Mouse (Mus musculus) limb, embryonic 11.5 days (tissue): ENCODE measurements around the gene Adgrf5. TPM values are rescaled to one million over a fixed set of nuclear protein-coding genes. Genes with fewer than 3 reads are reported as not detected.
A peak's percentile ranks its signal among the peaks of the same experiment; 100 is the strongest.

Source experiments
- ATAC-seq: fragments of 200-750 bp; cut with Nextera tagmentation; 2 replicates; pipeline ENCODE4 v1.8.0; 2017; ENCODE audit warnings: low read depth; ENCODE audit not compliant: insufficient number of reproducible peaks, low FRiP score, low TSS enrichment
- DNase-seq: peaks from one replicate; pipeline ENCODE4 v3.0.0-alpha.2; 2015; ENCODE audit warnings: low spot score
- H3K27ac ChIP-seq: fragments of 300-500 bp; sonication (generic); replicated peaks from 2 replicates; pipeline ENCODE4 v1.5.1; 2014; ENCODE audit warnings: low read depth, mild to moderate bottlenecking, low read length
- H3K27me3 ChIP-seq: fragments of 300-500 bp; sonication (generic); 2 replicates; pipeline ENCODE4 v1.6.1; 2014; ENCODE audit warnings: mild to moderate bottlenecking, low read length, mixed read lengths; ENCODE audit not compliant: control insufficient read depth, insufficient read depth
- H3K36me3 ChIP-seq: fragments of 300-500 bp; sonication (generic); 2 replicates; pipeline ENCODE4 v1.6.1; 2014; ENCODE audit warnings: mild to moderate bottlenecking, low read length, moderate library complexity, mixed read lengths; ENCODE audit not compliant: control insufficient read depth, insufficient read depth
- H3K4me1 ChIP-seq: fragments of 300-500 bp; sonication (generic); 2 replicates; pipeline ENCODE4 v1.6.1; 2014; ENCODE audit warnings: low read length, mixed read lengths; ENCODE audit not compliant: control insufficient read depth, insufficient read depth
- H3K4me2 ChIP-seq: fragments of 300-500 bp; sonication (generic); 2 replicates; pipeline ENCODE4 v1.6.1; 2014; ENCODE audit warnings: low read depth, mild to moderate bottlenecking, moderate library complexity; ENCODE audit not compliant: severe bottlenecking
- H3K4me3 ChIP-seq: fragments of 300-500 bp; sonication (generic); 2 replicates; pipeline ENCODE4 v1.5.1; 2014; ENCODE audit warnings: low read depth, low read length
- H3K9ac ChIP-seq: fragments of 300-500 bp; sonication (generic); 2 replicates; pipeline ENCODE4 v1.6.1; 2014; ENCODE audit warnings: mild to moderate bottlenecking, low read length
- H3K9me3 ChIP-seq: fragments of 300-500 bp; sonication (generic); 2 replicates; pipeline ENCODE4 v1.6.1; 2016; ENCODE audit warnings: low read length; ENCODE audit not compliant: control insufficient read depth
- WGBS: fragments of 180-500 bp; shearing (Covaris S2); extraction: QIAGEN DNeasy Blood & Tissue Kit; methylation state at CpG from one replicate; pipeline ENCODE4 v1.1.7; 2014; 5-methylcytosine and 5-hydroxymethylcytosine counted together
- polyA plus RNA-seq: library from polyadenylated mRNA; unstranded; fragments of >200 nt; fragmentation: Nextera tagmentation; extraction: Ambion mirVana; gene quantifications from 2 replicates; pipeline ENCODE4 v1.2.1, GENCODE M21; 2014

Gene Adgrf5
- polyA plus RNA-seq, 1 experiment from 2014 or later, result 9.6 TPM

GRCm38 (mm10) chr17:43458598-43458997 lies 98.3 kb downstream of the Adgrf5 start:
- H3K4me3 ChIP-seq, result no peak overlapping the region
- ATAC-seq (no peak), DNase-seq (peak; percentile 85)
- H3K27ac ChIP-seq, result no peak overlapping the region
- no peak overlapping the region for H3K4me2 ChIP-seq
- 18% methylated on average over 9 of the region's 9 CpGs for WGBS
- no peaks in the 10 kb centered on the region for H3K27me3 ChIP-seq
- H3K9me3 ChIP-seq, result no peaks in the 10 kb centered on the region
- H3K9ac ChIP-seq, result no peak overlapping the region
- H3K4me1 ChIP-seq, result no peaks in the 10 kb centered on the region
- no peaks in the 10 kb centered on the region for H3K36me3 ChIP-seq

GRCm38 (mm10) chr17:43459737-43460230 lies 99.5 kb downstream of the Adgrf5 start:
- DNase-seq (peak; percentile 21), ATAC-seq (no peak)
- no peaks in the 10 kb centered on the region for H3K4me1 ChIP-seq
- H3K4me3 ChIP-seq, result no peak overlapping the region
- no peak overlapping the region for H3K9ac ChIP-seq
- no peaks in the 10 kb centered on the region for H3K36me3 ChIP-seq
- no peak overlapping the region for H3K27ac ChIP-seq
- no peak overlapping the region for H3K4me2 ChIP-seq
- 77% methylated on average over 12 of the region's 12 CpGs for WGBS
- H3K27me3 ChIP-seq, result no peaks in the 10 kb centered on the region
- no peaks in the 10 kb centered on the region for H3K9me3 ChIP-seq

- Histone ChIP-seq H3K9me3 (no peaks in the 10 kb centered on the region), H3K4me1 (no peaks in the 10 kb centered on the region), H3K36me3 (no peaks in the 10 kb centered on the region), H3K4me2 (no peak overlapping the region), H3K4me3 (no peak overlapping the region), H3K27me3 (no peaks in the 10 kb centered on the region), H3K9ac (no peak overlapping the region), H3K27ac (no peak overlapping the region)
- ATAC-seq, result peak; percentile 93
- WGBS, result 35% methylated on average over 19 of the region's 19 CpGs
- peak; percentile 92 for DNase-seq
Observed at GRCm38 (mm10) chr17:43460245-43461181, 100.3 kb downstream of the Adgrf5 start.

DNA sequence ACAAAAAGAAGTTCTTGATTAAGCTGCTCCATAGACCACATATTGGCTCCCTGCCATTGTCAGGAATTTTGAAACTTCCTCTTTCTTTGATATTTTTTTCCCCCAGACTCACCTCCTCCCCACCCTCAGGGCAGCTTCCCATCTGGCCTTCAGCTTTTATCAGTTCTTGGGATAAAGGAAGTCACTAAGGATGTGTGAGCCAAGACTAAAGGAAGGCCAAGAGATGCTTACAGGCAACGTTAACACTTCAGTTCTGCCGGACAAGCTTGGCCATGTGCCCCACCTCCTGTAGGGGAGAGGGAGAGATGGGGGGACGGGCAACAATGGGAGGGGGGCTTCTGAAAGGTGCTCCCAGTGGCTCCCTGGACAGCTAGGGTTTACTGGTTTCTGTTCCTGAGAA lies 109.8 kb downstream of the Adgrf5 start:
- DNase-seq (no peak), ATAC-seq (no peak)
- Histone ChIP-seq H3K27me3 (no peaks in the 10 kb centered on the region), H3K4me3 (no peak overlapping the region), H3K36me3 (no peaks in the 10 kb centered on the region), H3K27ac (no peak overlapping the region), H3K9me3 (no peaks in the 10 kb centered on the region), H3K4me1 (no peaks in the 10 kb centered on the region), H3K9ac (no peak overlapping the region), H3K4me2 (no peak overlapping the region)
- WGBS, result 44% methylated on average over 3 of the region's 3 CpGs

DNA sequence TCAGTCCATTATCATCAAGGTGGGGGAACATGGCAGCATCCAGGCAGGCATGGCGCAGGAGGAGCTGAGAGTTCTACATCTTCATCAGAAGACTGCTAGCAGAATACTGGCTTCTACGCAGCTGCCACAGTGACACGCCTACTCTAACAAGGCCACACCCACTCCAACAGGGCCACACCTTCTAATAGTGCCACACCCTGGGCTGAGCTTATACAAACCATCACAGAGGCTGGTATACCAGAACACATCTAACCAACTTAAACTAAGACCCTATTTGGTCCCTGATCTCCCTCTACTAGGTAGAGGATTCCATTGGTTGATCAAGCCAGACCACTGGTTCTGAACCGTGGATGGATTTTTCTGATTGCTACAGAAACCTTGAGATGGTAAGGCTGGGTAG lies 112.3 kb downstream of the Adgrf5 start:
- H3K4me2 ChIP-seq, result no peak overlapping the region
- H3K4me1 ChIP-seq, result no peaks in the 10 kb centered on the region
- DNase-seq, result no peak
- no peaks in the 10 kb centered on the region for H3K27me3 ChIP-seq
- no peak overlapping the region for H3K9ac ChIP-seq
- no peaks in the 10 kb centered on the region for H3K36me3 ChIP-seq
- no peak overlapping the region for H3K4me3 ChIP-seq
- ATAC-seq, result no peak
- no peaks in the 10 kb centered on the region for H3K9me3 ChIP-seq
- H3K27ac ChIP-seq, result no peak overlapping the region
- 84% methylated on average over 4 of the region's 4 CpGs for WGBS

- Histone ChIP-seq H3K9ac (no peak overlapping the region), H3K27ac (no peak overlapping the region), H3K9me3 (no peaks in the 10 kb centered on the region), H3K27me3 (no peaks in the 10 kb centered on the region), H3K36me3 (no peaks in the 10 kb centered on the region), H3K4me2 (no peak overlapping the region), H3K4me3 (no peak overlapping the region), H3K4me1 (no peaks in the 10 kb centered on the region)
- 92% methylated on average over 16 of the region's 16 CpGs for WGBS
- DNase-seq (no peak), ATAC-seq (no peak)
Observed at GRCm38 (mm10) chr17:43474775-43475174, 114.5 kb downstream of the Adgrf5 start.

- Histone ChIP-seq H3K4me2 (no peak overlapping the region), H3K9ac (no peak overlapping the region), H3K9me3 (no peaks in the 10 kb centered on the region), H3K27me3 (no peaks in the 10 kb centered on the region), H3K36me3 (no peaks in the 10 kb centered on the region), H3K4me3 (no peak overlapping the region), H3K27ac (no peak overlapping the region), H3K4me1 (no peaks in the 10 kb centered on the region)
- no peak for DNase-seq
- no peak for ATAC-seq
Observed at GRCm38 (mm10) chr17:43477621-43478020, 117.4 kb downstream of the Adgrf5 start.

- Histone ChIP-seq H3K9ac (no peak overlapping the region), H3K36me3 (no peaks in the 10 kb centered on the region), H3K27ac (no peak overlapping the region), H3K27me3 (no peaks in the 10 kb centered on the region), H3K4me3 (no peak overlapping the region), H3K9me3 (no peaks in the 10 kb centered on the region), H3K4me1 (no peaks in the 10 kb centered on the region), H3K4me2 (no peak overlapping the region)
- ATAC-seq (no peak), DNase-seq (no peak)
- 85% methylated on average over 3 of the region's 3 CpGs for WGBS
Observed at GRCm38 (mm10) chr17:43485982-43486381, 125.7 kb downstream of the Adgrf5 start.
